Mouse (Mus musculus): ENCODE data around the gene Kif6.

- TF ChIP-seq EP300 (IDR thresholded peaks at IDR 0.05; ENCODE audit: low read depth) (no peak), CTCF (IDR thresholded peaks at IDR 0.05; ENCODE audit: low read depth) (no peak)
Observed at GRCm38 (mm10) chr17:49734776-49735175, 119.8 kb downstream of the Kif6 start.
